In the genomic region with DNA sequence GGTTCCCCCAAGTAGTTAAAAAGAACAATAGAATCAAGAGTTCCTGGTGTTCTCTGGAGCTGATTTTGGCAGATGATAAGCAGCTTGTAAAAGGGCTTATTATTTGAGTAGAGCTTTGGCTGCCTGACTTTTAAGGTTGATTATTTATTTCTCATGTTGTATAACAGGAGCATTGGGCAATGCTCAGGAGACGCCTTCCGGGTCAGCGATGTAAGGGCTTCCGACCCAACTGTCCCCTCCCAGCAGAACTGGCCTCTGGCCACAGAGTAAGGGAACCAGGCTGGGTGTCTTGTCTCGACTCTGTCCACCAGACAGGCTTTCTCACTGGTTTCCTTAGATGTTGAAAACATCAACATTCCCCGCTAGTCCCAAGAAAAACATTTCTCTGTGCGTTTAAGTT, we compare ENCODE assay signal across 13 mouse cellular contexts. TPM values are rescaled to one million over a fixed set of nuclear protein-coding genes. Genes with fewer than 3 reads are reported as not detected.
DNase-seq lines count a peak whose midpoint lies in the region; ATAC-seq and TF ChIP-seq lines count a peak whose summit lies in the region.
"Had no signal": no experiment of that assay in that cellular context is flagged by ENCODE, and none has a peak within 500 bp of the region (broad histone marks: within the 10 kb centered on the region; RNA-seq: fewer than 3 reads in every experiment).

No protein-coding gene starts in this region.

- ATAC-seq in megakaryocyte progenitor cell, adult 5-6 weeks (replicated peaks; ENCODE audit: poor library complexity) = 0 out of 2 replicates have a peak, but pooled peaks have one; percentile 23
- no peak for ATAC-seq in erythroid progenitor cell, adult 5-6 weeks (replicated peaks; ENCODE audit: low FRiP score, poor library complexity, severe bottlenecking)
- ATAC-seq: intestine, embryonic 16.5 days had no signal

- no peak for TF ChIP-seq POLR2A in lung, adult 2 months (IDR thresholded peaks at IDR 0.05; ENCODE audit: borderline replicate concordance, extremely low read depth, low read depth, low read length)

- no peak for TF ChIP-seq CTCF in lung, adult 2 months (IDR thresholded peaks at IDR 0.05; ENCODE audit: insufficient read depth, low read length)

- H3K4me3 ChIP-seq in lung, adult 2 months (replicated peaks; ENCODE audit: extremely low read depth, low read depth, low read length) = no peak overlapping the region
- H3K4me3 ChIP-seq: embryonic facial prominence, embryonic 15.5 days; megakaryocyte, embryonic 14.5 days had no signal

- no peaks in the 10 kb centered on the region for H3K4me1 ChIP-seq in lung, adult 2 months (ENCODE audit: control insufficient read depth, insufficient read depth, low read length)
- H3K4me1 ChIP-seq: embryonic facial prominence, embryonic 15.5 days; megakaryocyte, embryonic 14.5 days had no signal

- DNase-seq in gastrocnemius, adult 18-20 months (ENCODE audit: low spot score) = peak; percentile 4
- no peak for DNase-seq in gastrocnemius, postnatal 25 days
- DNase-seq in lung, adult 18-20 months = peak; percentile 9 to 19
- DNase-seq in lung, adult 2 months = no peak
- DNase-seq in kidney, postnatal 10 days = peak; percentile 11
- no peak for DNase-seq in right cerebral cortex, postnatal 25 days
- DNase-seq: thymus, adult 18-20 months had no signal

- WGBS in lung, adult 2 months = 48% methylated on average over 7 of the region's 7 CpGs

RNA-seq across cellular contexts. Expression of gene Zcchc12, which starts 33.2 kb away (rescaled TPM):
- total RNA-seq in gastrocnemius, adult 18-20 months (2021) = not detected
- total RNA-seq in gastrocnemius, postnatal 25 days (2021) = not detected
- polyA plus RNA-seq in lung, adult 2 months (2012; rRNA removed) = 0.05 and 0.11 TPM in 2 replicates
- 0.17 TPM in 1 of 2 replicates, not detected in the other for total RNA-seq in megakaryocyte progenitor cell, adult 5-6 weeks (2015)
- total RNA-seq in megakaryocyte progenitor cell, adult 5-6 weeks (2017) = 0.25 TPM in 1 of 2 replicates, not detected in the other
- total RNA-seq in erythroid progenitor cell, adult 5-6 weeks (2015; ENCODE audit: low replicate concordance) = not detected in 2 replicates
- total RNA-seq in erythroid progenitor cell, adult 5-6 weeks (2017; ENCODE audit: low replicate concordance) = not detected in 2 replicates
- polyA plus RNA-seq: spleen, adult 2 months had no signal

Comparison
In these comparisons a context has a peak if more than half of its experiments do, and no peak if none do; other contexts are left out.
1. DNase-seq: peak in gastrocnemius, adult 18-20 months (single experiment), lung, adult 18-20 months (2 of 2) and kidney, postnatal 10 days (single experiment); none in gastrocnemius, postnatal 25 days (single experiment), lung, adult 2 months (single experiment) and right cerebral cortex, postnatal 25 days (single experiment).